Mouse (Mus musculus) heart, adult 2 months (tissue): ENCODE data around the gene Ctnna2.

Source experiments
- EP300 ChIP-seq: fragments of 200-500 bp; IDR thresholded peaks from 2 replicates; pipeline ENCODE4 v1.6.1; 2011; ENCODE audit warnings: low read depth, low read length, control low read depth; ENCODE audit not compliant: insufficient read depth
- POLR2A ChIP-seq: fragments of 200-500 bp; IDR thresholded peaks from 2 replicates; pipeline ENCODE4 v1.6.1; 2011; ENCODE audit warnings: mild to moderate bottlenecking, low read depth, low read length, control low read depth; ENCODE audit not compliant: insufficient read depth

GRCm38 (mm10) chr6:77462737-77463136, 516.8 kb downstream of the Ctnna2 start:
- TF ChIP-seq POLR2A (no peak), EP300 (no peak)
